Mouse (Mus musculus): ENCODE results near the gene T2.
"Not testable (repeated sequence)": the region's sequence is repeated elsewhere in the genome, so short reads cannot be mapped to it uniquely, and the experiment has no call there.

The T2 gene

DNA sequence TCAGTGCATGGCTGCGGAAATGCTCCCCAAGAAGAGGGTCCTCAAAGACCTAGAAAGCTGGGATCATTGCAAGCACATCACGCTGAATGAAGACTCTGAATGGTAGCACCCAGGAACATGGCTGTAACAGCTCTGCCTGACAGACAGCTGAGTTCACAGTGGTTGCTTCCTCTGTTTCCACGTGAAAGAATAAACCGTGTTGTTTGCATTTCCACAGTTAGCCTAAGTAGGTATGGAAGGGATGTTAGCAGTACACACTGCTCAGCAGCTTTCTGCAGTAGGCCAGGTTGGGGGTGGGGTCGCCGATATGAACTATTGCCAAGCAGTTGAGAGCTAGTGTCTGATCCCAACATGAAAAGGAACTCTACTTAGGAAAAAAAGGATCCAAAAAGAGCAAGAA, at the start of gene T2:
Gene T2 (plus strand): TSS at position 301 of the 400 bp plus-strand sequence.
- no peak for DNase-seq

DNA sequence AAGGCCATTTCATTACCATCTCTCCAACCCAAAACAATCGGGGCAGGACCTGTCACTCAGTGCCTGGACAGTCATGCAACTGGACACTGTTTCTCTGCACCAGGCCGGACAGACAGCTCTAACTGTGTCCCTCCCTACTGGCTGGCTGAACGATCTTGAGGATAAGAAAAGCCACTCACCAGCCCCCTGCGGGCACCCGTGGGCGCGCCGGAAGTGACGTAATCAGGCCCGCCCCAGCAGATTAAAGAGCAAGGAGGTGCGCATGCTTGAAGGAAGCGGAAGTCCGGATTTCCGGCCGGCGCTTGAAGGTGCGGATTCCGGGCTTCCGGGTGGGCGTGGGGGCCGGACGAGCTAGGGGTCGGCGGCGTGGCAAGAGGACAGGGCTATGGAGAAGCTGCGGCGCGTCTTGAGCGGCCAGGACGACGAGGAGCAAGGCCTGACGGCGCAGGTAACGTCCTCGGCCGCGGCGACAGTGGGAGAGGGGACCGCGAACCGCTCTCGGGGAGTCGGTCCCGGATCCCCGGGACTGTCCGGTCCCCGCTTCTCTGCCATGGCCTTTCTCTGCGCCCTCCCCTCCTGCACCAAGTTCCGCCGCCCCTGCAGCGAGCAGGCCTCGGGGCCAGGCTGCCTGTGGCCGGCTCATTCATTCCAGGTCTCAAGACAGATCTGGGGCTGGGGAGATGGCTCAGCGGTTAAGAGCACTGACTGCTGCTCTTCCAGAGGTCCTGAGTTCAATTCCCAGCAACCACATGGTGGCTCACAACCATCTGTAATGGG, 44.8 kb upstream of the T2 start, which contains the start of gene Sft2d1:
Gene Sft2d1 (plus strand): TSS at position 265 of the 777 bp plus-strand sequence.
- DNase-seq, result peak; percentile 98

DNA sequence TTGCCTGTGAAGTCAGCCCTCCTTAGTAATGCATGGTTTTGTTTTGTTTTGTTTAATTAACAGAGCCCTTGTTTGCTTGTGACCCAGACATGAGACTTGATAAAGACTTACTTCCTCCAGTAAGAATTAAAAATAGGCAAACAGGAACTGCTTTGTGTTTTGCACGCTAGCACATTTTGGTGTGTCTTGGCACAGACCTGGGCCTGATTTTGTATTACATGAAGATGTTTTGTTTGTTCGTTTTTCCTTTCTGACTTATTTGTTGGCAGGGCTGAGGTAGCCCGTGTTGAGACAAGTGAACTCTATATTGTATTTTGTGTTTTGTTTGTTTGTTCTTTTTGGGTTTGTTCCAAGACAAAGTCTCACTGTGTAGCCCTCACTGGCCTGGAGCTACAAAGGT, 44.0 kb upstream of the T2 start:
- DNase-seq, result no peak

DNA sequence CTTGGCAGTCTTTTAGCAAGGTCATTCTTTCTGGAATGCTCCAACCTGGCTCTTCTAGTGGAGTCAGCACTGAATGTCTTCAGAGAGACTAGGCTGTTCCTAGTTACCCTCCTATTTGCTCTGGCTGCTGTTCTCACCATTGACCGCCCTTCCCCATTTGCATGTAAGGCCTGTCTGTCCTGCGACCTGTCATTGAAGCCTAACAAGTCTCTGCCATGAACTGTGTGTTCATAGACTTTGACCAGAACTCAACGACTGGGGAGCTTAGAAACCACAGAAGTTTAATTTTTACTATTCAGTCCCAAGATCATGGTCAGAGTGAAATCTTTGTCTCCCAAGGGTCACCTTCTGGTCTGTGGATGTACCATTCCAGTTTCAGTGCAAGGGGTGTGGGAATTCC, 41.8 kb upstream of the T2 start:
- no peak for DNase-seq

- DNase-seq, result no peak
These were observed 39.5 kb upstream of the T2 start for GRCm38 (mm10) chr17:8316251-8316650.

- not testable (repeated sequence) for DNase-seq
These were observed 28.9 kb upstream of the T2 start for GRCm38 (mm10) chr17:8326877-8327276.

DNA sequence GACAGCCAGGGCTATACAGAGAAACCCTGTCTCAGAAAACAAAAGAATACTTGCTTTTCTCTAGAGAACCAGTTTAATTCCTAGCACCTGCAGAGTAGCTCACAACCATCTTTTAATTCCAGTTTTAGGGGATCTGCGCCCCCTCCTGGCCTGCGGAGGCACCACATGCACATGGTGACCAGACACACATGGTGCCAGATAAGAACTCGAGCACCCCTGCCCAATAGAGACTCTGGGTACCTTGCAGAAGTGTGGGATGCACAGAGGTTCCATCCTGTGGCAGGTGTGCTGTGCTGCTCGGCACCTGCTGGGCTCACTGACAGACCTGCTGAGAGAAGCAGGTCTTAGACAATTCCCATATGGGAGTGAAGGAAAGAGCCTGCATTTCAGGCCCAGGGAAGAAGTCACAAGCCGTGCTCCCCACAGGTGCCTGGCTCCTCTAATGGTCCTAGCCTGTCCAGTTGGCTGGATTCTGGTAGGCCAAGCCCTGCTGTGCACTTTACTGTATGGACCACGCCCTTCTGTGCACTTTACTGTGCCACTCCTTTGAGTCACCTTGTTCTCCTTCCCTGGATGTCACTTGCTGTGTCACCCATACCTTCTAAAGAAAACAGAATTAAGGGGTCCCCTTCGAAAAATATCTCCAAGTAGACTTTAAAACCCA, 27.1 kb upstream of the T2 start:
- no peak for DNase-seq

DNA sequence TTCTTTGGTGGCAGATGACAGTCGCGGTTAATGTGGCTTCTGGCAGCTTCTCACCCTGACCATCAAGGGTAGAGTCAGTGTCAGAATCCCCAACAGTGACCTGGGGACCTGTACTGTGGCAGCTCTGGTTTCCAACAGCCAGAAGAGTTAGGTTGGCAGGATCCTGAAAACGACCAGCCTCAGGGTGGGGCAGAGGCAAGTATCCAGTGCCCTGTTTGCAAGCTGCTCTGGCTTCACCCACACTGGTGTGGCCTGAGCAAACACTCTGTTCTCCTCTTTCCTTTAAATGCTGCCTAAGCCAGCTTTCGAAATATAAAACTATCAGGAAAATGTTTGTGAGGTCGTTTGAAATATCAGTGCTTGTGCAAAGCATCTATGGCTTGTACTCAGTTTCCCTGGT, 25.2 kb upstream of the T2 start:
- DNase-seq, result no peak

- DNase-seq, result not testable (repeated sequence)
These were observed 18.6 kb upstream of the T2 start, which contains the start of gene Prr18 for GRCm38 (mm10) chr17:8337159-8337558. TSS of gene Prr18 (plus strand) at chr17:8337459.

GRCm38 (mm10) chr17:8339666-8340374, 16.0 kb upstream of the T2 start:
- no peak for DNase-seq

DNA sequence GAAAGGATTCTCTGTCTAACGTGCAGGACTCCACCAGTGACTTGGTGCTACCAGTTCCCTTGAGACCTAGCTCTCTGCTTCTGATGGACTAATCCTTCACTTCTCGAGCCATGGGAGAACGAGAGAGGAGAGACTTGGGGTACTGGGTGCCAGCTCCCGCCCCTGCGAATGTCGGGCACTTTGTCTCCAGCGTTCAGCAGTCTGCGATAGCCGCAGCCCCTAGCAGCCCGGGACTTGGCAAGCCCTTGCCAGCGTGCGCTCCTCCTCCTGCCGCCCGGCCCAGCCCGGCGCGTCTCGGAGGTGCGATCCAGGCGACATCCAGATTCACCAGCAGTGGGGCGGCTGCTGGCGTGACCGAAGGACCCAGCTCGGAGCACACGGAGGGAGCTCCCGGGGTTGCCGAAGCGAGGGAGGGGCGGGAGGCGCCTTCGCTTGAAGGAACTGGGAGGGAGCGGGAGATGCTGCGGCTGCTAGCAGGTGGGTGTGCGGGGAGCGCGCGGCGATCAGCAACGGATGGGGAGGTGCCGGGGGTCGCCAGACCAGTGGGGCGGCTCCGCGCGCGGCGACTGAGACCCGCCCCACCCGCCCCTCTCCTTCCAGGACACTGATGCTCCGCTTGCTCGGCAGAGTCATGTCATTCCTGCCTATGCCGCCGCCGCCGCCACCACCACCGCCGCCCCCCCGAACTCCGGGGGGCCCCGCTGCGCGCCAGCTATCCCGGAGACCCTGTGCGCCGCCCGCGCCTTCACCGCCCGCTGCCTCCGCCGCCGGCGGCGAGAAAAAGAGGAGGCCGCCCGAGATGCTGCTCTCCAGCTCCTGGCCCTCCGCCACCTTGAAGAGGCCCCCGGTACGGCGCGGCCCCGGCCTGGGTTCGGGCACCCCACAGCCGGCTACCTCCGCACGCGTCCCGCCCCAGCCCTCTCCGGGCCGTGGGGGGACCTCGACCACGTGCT, 15.1 kb upstream of the T2 start:
- peak; percentile 37 for DNase-seq

GRCm38 (mm10) chr17:8341360-8341963, 14.3 kb upstream of the T2 start:
- DNase-seq, result no peak

DNA sequence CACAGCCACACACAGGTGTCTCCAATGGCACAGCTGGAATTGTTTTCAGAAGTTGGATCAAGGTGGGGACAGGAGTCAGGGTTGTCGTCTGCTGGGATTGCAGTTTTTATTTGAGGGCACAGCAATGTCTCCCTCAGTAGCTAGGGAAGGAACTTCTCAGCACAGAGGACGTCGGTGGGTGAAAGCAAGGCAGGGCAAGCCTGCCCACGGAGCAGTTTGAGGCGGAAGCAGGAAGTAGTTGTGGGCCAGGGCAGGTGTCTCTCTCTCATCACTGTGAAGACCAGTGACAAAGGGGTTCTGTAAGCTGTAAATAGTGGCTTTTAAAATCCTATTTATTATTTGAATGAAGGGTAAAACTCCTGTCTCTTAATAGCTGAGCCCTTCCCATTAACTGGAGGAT, 13.1 kb upstream of the T2 start:
- DNase-seq, result no peak

- no peak for DNase-seq
These were observed 12.4 kb upstream of the T2 start for GRCm38 (mm10) chr17:8343416-8343815.

GRCm38 (mm10) chr17:8347765-8348285, 8.0 kb upstream of the T2 start:
- DNase-seq, result no peak

DNA sequence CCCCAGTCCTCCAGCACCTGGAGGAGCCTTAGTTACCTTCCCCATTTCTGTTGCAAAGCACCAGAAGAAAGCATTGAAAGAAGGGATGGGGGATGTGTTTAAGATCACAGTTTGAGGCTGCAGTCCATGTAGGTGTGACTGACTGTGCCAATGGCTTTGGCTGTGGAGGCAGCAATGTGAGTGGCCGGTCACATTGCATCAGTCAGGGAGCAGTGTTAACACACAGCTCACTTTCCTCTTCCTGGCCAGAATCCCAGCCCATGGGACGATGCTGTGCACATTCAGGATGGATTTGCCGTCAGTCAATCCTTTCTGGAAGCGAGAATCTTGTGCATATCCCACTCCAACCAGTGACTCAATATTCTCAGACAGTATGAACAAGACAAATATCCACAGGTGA, 6.9 kb upstream of the T2 start:
- DNase-seq, result no peak

- peak; percentile 31 for DNase-seq
These were observed 4.7 kb upstream of the T2 start for GRCm38 (mm10) chr17:8351088-8351487.

DNA sequence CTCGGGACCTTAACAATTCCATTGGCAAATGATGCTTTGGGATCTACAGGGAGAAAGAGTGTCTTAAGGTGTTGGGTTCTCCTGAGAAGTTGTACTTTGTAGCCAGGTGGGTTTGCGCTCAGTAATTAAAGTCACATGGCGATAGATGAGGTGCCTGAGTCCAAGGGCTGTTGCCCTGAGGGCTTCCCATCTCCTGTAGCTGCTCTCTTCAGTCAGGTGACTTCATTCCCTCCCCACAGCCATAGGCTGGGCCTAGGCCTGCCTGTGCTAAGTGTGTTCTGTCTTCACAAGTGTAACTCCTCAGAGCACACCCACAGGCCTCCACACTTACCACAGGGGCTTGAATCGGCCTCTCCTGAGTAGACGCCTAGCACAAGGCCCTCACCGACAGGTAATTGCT, 1.7 kb downstream of the T2 start:
- DNase-seq, result no peak

GRCm38 (mm10) chr17:8360876-8361275, 5.1 kb downstream of the T2 start:
- DNase-seq, result no peak

DNA sequence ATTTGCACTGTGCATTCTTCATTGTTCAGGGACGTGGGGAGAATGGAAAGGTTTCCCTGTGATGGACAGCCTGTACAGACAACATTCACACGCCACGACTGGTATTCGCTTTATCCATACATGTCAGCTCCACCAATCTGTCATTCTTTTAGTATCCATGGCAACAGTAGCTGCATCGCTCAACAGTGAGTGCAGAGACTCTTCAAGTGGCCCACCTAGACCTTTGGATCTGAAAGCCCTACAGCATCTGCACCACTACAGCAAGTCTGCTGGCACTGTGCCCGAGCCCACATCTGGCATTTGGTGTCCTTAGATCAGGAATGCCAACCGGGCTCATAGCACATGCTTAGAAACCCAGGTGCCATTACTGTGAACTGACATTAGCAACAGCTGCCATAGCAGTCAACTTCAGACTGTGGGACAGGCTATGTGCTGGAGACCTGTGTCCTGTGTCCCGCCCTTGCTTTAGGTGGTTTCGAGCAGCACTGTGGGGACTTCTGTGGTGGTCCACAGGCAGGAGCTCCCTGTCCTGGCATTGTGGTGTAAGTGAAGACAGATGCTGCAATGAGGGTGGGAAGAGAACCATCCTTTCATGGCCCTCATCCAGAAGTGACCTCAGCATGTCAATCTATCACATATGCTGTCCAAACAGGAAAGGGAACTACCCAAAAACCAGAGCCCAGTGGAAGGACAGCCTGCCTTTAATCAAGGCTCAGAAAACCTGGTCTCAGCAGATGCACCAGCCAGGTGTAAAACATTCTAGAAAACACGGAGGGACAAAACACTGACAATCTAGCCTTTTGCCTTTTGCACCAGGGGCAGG, 5.7 kb downstream of the T2 start:
- no peak for DNase-seq
